Mouse (Mus musculus) lung, postnatal 0 days (tissue): ENCODE measurements around the gene Prkag2.

Experiments used
- CTCF ChIP-seq: IDR thresholded peaks from 2 replicates; pipeline ENCODE4 v1.5.1; 2016; ENCODE audit warnings: antibody characterized with exemption, mild to moderate bottlenecking
- EP300 ChIP-seq: IDR thresholded peaks from 2 replicates; pipeline ENCODE4 v1.6.1; 2016; ENCODE audit warnings: antibody characterized with exemption, mild to moderate bottlenecking, control low read depth

- peak; percentile 88 for TF ChIP-seq CTCF
- TF ChIP-seq EP300: no peak
Measured at GRCm38 (mm10) chr5:25082542-25082941, 17.9 kb downstream of the Prkag2 start.
